Mouse (Mus musculus) spleen, adult 2 months (tissue): ENCODE results near the gene Hsd11b2. TPM values are rescaled to one million over a fixed set of nuclear protein-coding genes. Genes with fewer than 3 reads are reported as not detected.

Experiments used
- DNase-seq, 2 experiments: peaks; one replicate each; pipeline versions ENCODE4 v3.0.0 to v3.0.0-alpha.2; 2012 to 2021; ENCODE audit warnings: low spot score in 2 of 2, low read depth in 1 of 2
- H3K27ac ChIP-seq: fragments of 200-500 bp; 2 replicates; pipeline ENCODE4 v1.5.1; 2012; ENCODE audit warnings: low read length, inconsistent platforms; ENCODE audit not compliant: insufficient read depth
- H3K27me3 ChIP-seq: fragments of 200-500 bp; 2 replicates; pipeline ENCODE4 v1.6.1; 2012; ENCODE audit warnings: mild to moderate bottlenecking, moderate library complexity, low read length, inconsistent platforms; ENCODE audit not compliant: control insufficient read depth, insufficient read depth
- H3K36me3 ChIP-seq: fragments of 200-500 bp; 2 replicates; pipeline ENCODE4 v1.6.1; 2012; ENCODE audit warnings: mild to moderate bottlenecking, low read length, inconsistent platforms; ENCODE audit not compliant: control insufficient read depth, insufficient read depth
- H3K4me1 ChIP-seq: fragments of 200-500 bp; 2 replicates; pipeline ENCODE4 v1.6.1; 2011; ENCODE audit warnings: inconsistent platforms; ENCODE audit not compliant: control insufficient read depth, insufficient read depth, insufficient read length
- H3K4me3 ChIP-seq: fragments of 200-500 bp; 2 replicates; pipeline ENCODE4 v1.5.1; 2011; ENCODE audit warnings: mild to moderate bottlenecking, inconsistent platforms; ENCODE audit not compliant: insufficient read depth, insufficient read length; ENCODE audit errors: extremely low read depth
- CTCF ChIP-seq: fragments of 200-500 bp; IDR thresholded peaks from 2 replicates; pipeline ENCODE4 v1.5.1; 2011; ENCODE audit warnings: mild to moderate bottlenecking, inconsistent platforms; ENCODE audit not compliant: insufficient read depth, insufficient read length, insufficient replicate concordance; ENCODE audit errors: extremely low read depth
- POLR2A ChIP-seq: fragments of 200-500 bp; IDR thresholded peaks from 2 replicates; pipeline ENCODE4 v1.6.1; 2011; ENCODE audit warnings: low read depth, low read length, inconsistent platforms
- WGBS: fragments of 180-500 bp; shearing (Covaris S2); methylation state at CpG from one replicate; pipeline ENCODE4 v1.1.7; 2018; 5-methylcytosine and 5-hydroxymethylcytosine counted together
- polyA plus RNA-seq: library from polyadenylated mRNA; depleted of rRNA; stranded (reverse); fragments of >200 nt; gene quantifications from 2 replicates; pipeline ENCODE4 v1.2.3, GENCODE M21; 2012

The Hsd11b2 gene
- polyA plus RNA-seq, 1 experiment, result 0.44 TPM

DNA sequence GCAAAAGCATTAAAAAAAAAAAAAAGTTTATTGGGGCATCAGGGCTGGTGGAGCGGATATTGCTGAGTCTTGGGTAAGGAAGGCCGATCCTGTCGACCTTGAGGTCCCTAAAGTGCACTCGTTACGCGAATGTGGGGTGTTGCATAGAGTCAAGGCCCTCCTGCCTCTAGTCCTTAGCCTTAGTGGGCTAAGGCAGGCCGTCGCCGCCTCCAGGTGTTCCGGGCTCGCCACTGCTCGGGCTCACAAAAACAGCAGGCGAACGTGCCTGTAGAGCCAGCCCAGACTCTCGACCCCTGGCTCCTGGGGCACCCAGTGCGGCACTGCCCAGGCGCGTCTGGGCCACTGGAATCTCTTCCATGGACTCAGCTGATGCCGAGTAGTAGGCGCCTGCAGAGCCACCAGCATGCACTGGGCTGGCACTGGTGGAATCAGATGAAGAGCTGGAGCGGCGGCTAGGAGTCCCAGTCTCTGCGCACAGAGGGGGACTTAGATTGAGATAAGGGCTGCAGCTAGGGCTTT lies 46.1 kb upstream of the Hsd11b2 start:
- TF ChIP-seq CTCF, result no peak
- WGBS, result 79% methylated on average over 23 of the region's 23 CpGs
- no peaks in the 10 kb centered on the region; the same call in 1 of the 2 replicates for H3K27me3 ChIP-seq

DNA sequence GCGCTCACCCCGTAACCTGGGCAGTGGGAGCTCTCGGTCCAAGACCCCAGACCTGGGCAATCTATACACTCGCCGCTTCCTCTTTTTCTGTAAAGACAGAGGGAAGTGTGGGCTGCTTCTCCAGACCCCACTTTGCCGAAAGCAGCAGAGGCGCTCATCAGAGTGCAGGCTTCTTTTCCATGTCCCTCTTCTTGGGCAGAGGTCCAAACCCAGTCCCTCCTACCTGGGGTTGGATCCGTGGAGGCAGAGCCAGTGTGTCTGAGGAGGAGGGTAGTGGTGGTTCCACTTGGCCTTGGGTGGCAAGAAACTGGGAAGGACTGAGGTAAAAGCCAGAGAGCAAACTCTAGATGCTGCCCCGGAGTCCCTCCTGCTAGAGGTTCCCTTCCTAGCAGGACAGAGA lies 45.6 kb upstream of the Hsd11b2 start:
- TF ChIP-seq POLR2A (no peak), CTCF (no peak)
- no peaks in the 10 kb centered on the region; the same call in 1 of the 2 replicates for H3K27me3 ChIP-seq
- H3K36me3 ChIP-seq, result no peaks in the 10 kb centered on the region
- no peak for DNase-seq
- H3K4me1 ChIP-seq, result no peaks in the 10 kb centered on the region
- H3K27ac ChIP-seq, result no peak overlapping the region
- WGBS, result 56% methylated on average over 9 of the region's 9 CpGs
- H3K4me3 ChIP-seq, result no peak overlapping the region

More for the DNA sequence above, 46.1 kb upstream of the Hsd11b2 start:
- H3K4me3 ChIP-seq, result no peak overlapping the region
- H3K36me3 ChIP-seq, result no peaks in the 10 kb centered on the region
- H3K4me1 ChIP-seq, result no peaks in the 10 kb centered on the region
- no peak overlapping the region for H3K27ac ChIP-seq
- DNase-seq, result no peak

DNA sequence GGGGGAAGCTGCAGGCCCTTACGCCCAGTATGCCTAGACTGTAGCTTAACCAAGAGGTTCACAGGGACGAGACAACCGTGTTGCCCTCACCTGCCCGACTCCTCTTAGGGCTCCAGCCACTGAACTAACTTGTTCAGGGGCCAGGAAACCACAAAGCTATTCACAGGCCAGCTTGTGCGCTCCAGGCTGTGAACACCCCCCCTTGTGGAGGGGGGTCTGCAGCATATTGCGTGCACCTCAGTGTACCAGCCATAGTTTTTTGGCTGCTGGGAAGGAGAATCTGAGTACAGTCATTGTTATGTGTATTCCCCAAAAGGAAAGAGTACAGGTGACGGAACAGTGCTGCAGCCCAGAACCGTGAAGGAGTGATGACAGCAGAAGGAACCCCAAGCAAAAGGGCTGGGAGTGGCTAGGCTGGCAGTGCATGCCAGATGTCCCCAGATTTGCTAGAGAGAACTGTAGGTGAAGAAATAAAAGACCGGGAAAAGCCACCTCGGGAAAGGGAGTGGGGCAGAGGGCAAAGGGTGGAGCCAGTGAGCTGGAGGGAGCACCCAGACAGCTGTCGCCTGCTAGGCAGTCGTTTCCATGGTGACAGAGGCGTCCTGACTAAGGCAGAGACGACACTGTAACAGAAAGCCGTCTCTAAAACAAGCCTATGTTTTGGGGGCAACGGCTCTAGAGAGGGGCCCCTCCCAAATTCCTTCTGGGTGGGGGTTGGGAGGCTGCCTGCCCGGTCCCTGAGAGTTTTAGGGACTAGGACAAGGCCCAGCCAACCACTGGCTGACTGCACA lies 44.5 kb upstream of the Hsd11b2 start:
- H3K36me3 ChIP-seq, result no peaks in the 10 kb centered on the region
- H3K4me3 ChIP-seq, result no peak overlapping the region
- no peaks in the 10 kb centered on the region for H3K4me1 ChIP-seq
- no peak overlapping the region for H3K27ac ChIP-seq
- no peaks in the 10 kb centered on the region; the same call in 1 of the 2 replicates for H3K27me3 ChIP-seq
- 36% methylated on average over 17 of the region's 17 CpGs for whole genome bisulfite sequencing
- TF ChIP-seq CTCF (no peak), POLR2A (no peak)
- DNase-seq, result no peak

DNA sequence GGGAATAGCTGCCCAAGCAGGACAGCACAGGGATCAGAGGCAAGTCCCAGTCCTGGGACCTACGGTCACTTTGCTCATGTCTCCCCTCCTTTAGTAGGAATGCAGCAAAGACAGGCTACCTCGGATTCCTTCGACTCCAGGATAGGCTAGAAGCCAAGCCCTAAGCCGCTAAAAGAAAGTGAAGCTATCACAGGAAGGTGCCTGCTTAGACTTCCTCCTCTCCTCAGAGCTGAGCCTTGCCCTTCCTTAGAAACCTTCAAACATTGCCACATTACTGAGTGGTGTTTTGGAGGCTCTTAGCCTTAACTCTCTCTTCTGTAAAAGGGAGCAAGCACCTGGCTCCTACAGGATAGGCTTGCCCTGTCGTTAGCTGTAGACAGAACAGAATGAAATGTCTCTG lies 43.9 kb upstream of the Hsd11b2 start:
- TF ChIP-seq POLR2A, result no peak
- no peak for TF ChIP-seq CTCF
- no peaks in the 10 kb centered on the region; the same call in 1 of the 2 replicates for H3K27me3 ChIP-seq
- H3K27ac ChIP-seq, result no peak overlapping the region
- H3K4me3 ChIP-seq, result no peak overlapping the region
- no peaks in the 10 kb centered on the region for H3K4me1 ChIP-seq
- 34% methylated on average over 5 of the region's 5 CpGs for WGBS
- DNase-seq, result no peak
- no peaks in the 10 kb centered on the region for H3K36me3 ChIP-seq

DNA sequence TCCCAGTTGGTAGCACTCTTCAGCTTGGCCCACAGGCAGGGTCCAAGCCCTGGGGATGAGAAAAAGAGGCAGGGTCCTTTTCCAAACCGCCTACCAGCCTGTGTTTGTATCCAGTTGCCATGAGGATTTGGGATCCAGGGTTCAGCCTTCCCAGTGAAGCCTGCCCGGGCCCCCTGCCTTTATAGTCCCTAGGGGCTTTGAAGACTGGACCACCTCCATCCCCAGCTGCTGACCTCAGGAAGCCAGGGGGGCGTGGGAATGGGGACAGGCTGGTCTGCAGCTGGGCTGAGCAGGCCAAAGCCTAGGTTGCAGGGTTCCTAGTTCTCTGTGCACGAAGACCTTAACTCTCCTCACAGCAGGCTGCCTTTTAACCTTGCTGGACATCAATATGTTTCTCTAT lies 43.3 kb upstream of the Hsd11b2 start:
- WGBS, result 92% methylated on average over 4 of the region's 4 CpGs
- H3K4me3 ChIP-seq, result no peak overlapping the region
- DNase-seq, result no peak
- no peak overlapping the region for H3K27ac ChIP-seq
- no peaks in the 10 kb centered on the region for H3K4me1 ChIP-seq
- H3K27me3 ChIP-seq, result no peaks in the 10 kb centered on the region; the same call in 1 of the 2 replicates
- TF ChIP-seq CTCF (no peak), POLR2A (no peak)
- no peaks in the 10 kb centered on the region for H3K36me3 ChIP-seq

- DNase-seq, result no peak
- Histone ChIP-seq H3K27ac (no peak overlapping the region), H3K4me3 (no peak overlapping the region), H3K36me3 (no peaks in the 10 kb centered on the region), H3K27me3 (no peaks in the 10 kb centered on the region; the same call in 1 of the 2 replicates), H3K4me1 (no peaks in the 10 kb centered on the region)
- TF ChIP-seq POLR2A (no peak), CTCF (no peak)
- WGBS, result 93% methylated on average over 8 of the region's 8 CpGs
Observed at GRCm38 (mm10) chr8:105475742-105476141, 42.8 kb upstream of the Hsd11b2 start.

- TF ChIP-seq POLR2A (no peak), CTCF (no peak)
- 95% methylated on average over 7 of the region's 7 CpGs for WGBS
- Histone ChIP-seq H3K27me3 (no peaks in the 10 kb centered on the region; the same call in 1 of the 2 replicates), H3K4me1 (no peaks in the 10 kb centered on the region), H3K36me3 (no peaks in the 10 kb centered on the region), H3K27ac (no peak overlapping the region), H3K4me3 (no peak overlapping the region)
- no peak for DNase-seq
Observed at GRCm38 (mm10) chr8:105476161-105476560, 42.4 kb upstream of the Hsd11b2 start.
